ENCODE assay signal across 17 mouse cellular contexts in genomic region chr16:38294685-38295348, GRCm38 (mm10). TPM values are rescaled to one million over a fixed set of nuclear protein-coding genes. Genes with fewer than 3 reads are reported as not detected.
DNase-seq lines count a peak whose midpoint lies in the region; ATAC-seq and TF ChIP-seq lines count a peak whose summit lies in the region.
"Had no signal": no experiment of that assay in that cellular context is flagged by ENCODE, and none has a peak within 500 bp of the region (broad histone marks: within the 10 kb centered on the region; RNA-seq: fewer than 3 reads in every experiment).

Gene Nr1i2 (minus strand): TSS chr16:38294824.

- peaks cover 13% of the 10 kb centered on the region for H3K4me1 ChIP-seq in liver, adult 2 months (ENCODE audit: control insufficient read depth, insufficient read depth, low read length)
- peaks cover 8% of the 10 kb centered on the region; the same call in 1 of the 2 replicates for H3K4me1 ChIP-seq in kidney, adult 2 months (ENCODE audit: control insufficient read depth, insufficient read depth, low read length)
- H3K4me1 ChIP-seq in stomach, embryonic 14.5 days (ENCODE audit: control insufficient read depth, insufficient read depth, low read length), result no peaks in the 10 kb centered on the region
- no peaks in the 10 kb centered on the region for H3K4me1 ChIP-seq in midbrain, embryonic 11.5 days (ENCODE audit: control insufficient read depth, insufficient read depth, low read length)
- H3K4me1 ChIP-seq: embryonic facial prominence, embryonic 15.5 days had no signal

- no peaks in the 10 kb centered on the region for H3K36me3 ChIP-seq in liver, adult 2 months (ENCODE audit: control insufficient read depth, insufficient read depth, low read length)
- H3K36me3 ChIP-seq in kidney, adult 2 months (ENCODE audit: control insufficient read depth, insufficient read depth, low read length), result no peaks in the 10 kb centered on the region
- H3K36me3 ChIP-seq in stomach, embryonic 14.5 days (ENCODE audit: control insufficient read depth, insufficient read depth, low read length), result no peaks in the 10 kb centered on the region
- no peaks in the 10 kb centered on the region for H3K36me3 ChIP-seq in midbrain, embryonic 11.5 days (ENCODE audit: control insufficient read depth, insufficient read depth, low read length)
- H3K36me3 ChIP-seq: embryonic facial prominence, embryonic 15.5 days; heart, embryonic 15.5 days had no signal

- H3K9ac ChIP-seq in liver, adult 2 months (ENCODE audit: low read depth, low read length), result peak within 1 kb of the TSS; percentile 88
- no peak within 1 kb of the TSS for H3K9ac ChIP-seq in stomach, embryonic 14.5 days (replicated peaks; ENCODE audit: low read depth, low read length)
- H3K9ac ChIP-seq in midbrain, embryonic 11.5 days (ENCODE audit: low read length), result no peak within 1 kb of the TSS
- H3K9ac ChIP-seq: embryonic facial prominence, embryonic 15.5 days; heart, embryonic 15.5 days had no signal

- H3K27me3 ChIP-seq in liver, adult 2 months (ENCODE audit: control insufficient read depth, insufficient read depth, low read length), result no peaks in the 10 kb centered on the region
- no peaks in the 10 kb centered on the region for H3K27me3 ChIP-seq in kidney, adult 2 months (replicated peaks; ENCODE audit: control insufficient read depth, insufficient read depth, low read length)
- H3K27me3 ChIP-seq in stomach, embryonic 14.5 days (ENCODE audit: control insufficient read depth, insufficient read depth, low read length), result no peaks in the 10 kb centered on the region
- H3K27me3 ChIP-seq in midbrain, embryonic 11.5 days (ENCODE audit: control insufficient read depth, insufficient read depth, low read length), result no peaks in the 10 kb centered on the region
- H3K27me3 ChIP-seq: embryonic facial prominence, embryonic 15.5 days; heart, embryonic 15.5 days had no signal

- H3K27ac ChIP-seq in liver, adult 2 months (replicated peaks; ENCODE audit: insufficient read depth, low read depth, low read length), result peak within 1 kb of the TSS; percentile 100
- peak within 1 kb of the TSS; percentile 41; the same call in 1 of the 2 replicates for H3K27ac ChIP-seq in kidney, adult 2 months (ENCODE audit: insufficient read depth, low read depth, low read length)
- no peak within 1 kb of the TSS; the same call in 1 of the 2 replicates for H3K27ac ChIP-seq in stomach, embryonic 14.5 days (ENCODE audit: low read length)
- no peak within 1 kb of the TSS for H3K27ac ChIP-seq in midbrain, embryonic 11.5 days (ENCODE audit: low read depth, low read length)
- H3K27ac ChIP-seq: embryonic facial prominence, embryonic 15.5 days; heart, embryonic 15.5 days had no signal

- peak within 1 kb of the TSS; percentile 22; the same call in 1 of the 2 replicates for H3K4me2 ChIP-seq in stomach, embryonic 14.5 days (replicated peaks; ENCODE audit: low read depth, low read length)
- no peak within 1 kb of the TSS for H3K4me2 ChIP-seq in midbrain, embryonic 11.5 days
- H3K4me2 ChIP-seq: embryonic facial prominence, embryonic 15.5 days; heart, embryonic 15.5 days had no signal

- ATAC-seq in stomach, embryonic 14.5 days (ENCODE audit: insufficient number of reproducible peaks, insufficient read depth, low FRiP score, low read depth), result peak; percentile 83
- ATAC-seq in midbrain, embryonic 11.5 days (ENCODE audit: low FRiP score), result no peak
- ATAC-seq: forebrain, embryonic 14.5 days had no signal

- TF ChIP-seq POLR2A in liver, adult 2 months (IDR thresholded peaks at IDR 0.05; ENCODE audit: extremely low read depth, insufficient read depth, low read length), result peak; percentile 51; the same call in 1 of the 2 replicates
- no peak for TF ChIP-seq POLR2A in kidney, adult 2 months (IDR thresholded peaks at IDR 0.05; ENCODE audit: low read depth, low read length)

- no peak for TF ChIP-seq CTCF in liver, adult 2 months (IDR thresholded peaks at IDR 0.05; ENCODE audit: low read depth, low read length)
- no peak for TF ChIP-seq CTCF in kidney, adult 2 months (conservative IDR thresholded peaks at IDR 0.05; ENCODE audit: insufficient read depth, insufficient read length, low read depth, low read length)

- peaks cover 20% of the 10 kb centered on the region; the same call in 1 of the 2 replicates for H3K79me2 ChIP-seq in liver, adult 2 months (ENCODE audit: control insufficient read depth, insufficient read depth, low read length)

- H3K9me3 ChIP-seq in stomach, embryonic 14.5 days (ENCODE audit: control insufficient read depth, low read depth, low read length), result no peaks in the 10 kb centered on the region
- no peaks in the 10 kb centered on the region for H3K9me3 ChIP-seq in midbrain, embryonic 11.5 days (ENCODE audit: control insufficient read depth, low read length)
- H3K9me3 ChIP-seq: embryonic facial prominence, embryonic 15.5 days; heart, embryonic 15.5 days had no signal

- peak within 1 kb of the TSS; percentile 96 for H3K4me3 ChIP-seq in liver, adult 2 months (ENCODE audit: insufficient read depth, low read depth, low read length)
- peak within 1 kb of the TSS; percentile 32 for H3K4me3 ChIP-seq in kidney, adult 2 months (ENCODE audit: insufficient read depth, low read depth, low read length)
- peak within 1 kb of the TSS; percentile 12; the same call in 1 of the 2 replicates for H3K4me3 ChIP-seq in stomach, embryonic 14.5 days (ENCODE audit: low read depth, low read length)
- H3K4me3 ChIP-seq in midbrain, embryonic 11.5 days (ENCODE audit: low read depth, low read length), result no peak within 1 kb of the TSS
- H3K4me3 ChIP-seq: embryonic facial prominence, embryonic 15.5 days; heart, embryonic 15.5 days had no signal

- whole genome bisulfite sequencing in liver, adult 2 months, result 15% methylated on average over 7 of the region's 7 CpGs
- WGBS in kidney, adult 2 months, result 34% methylated on average over 7 of the region's 7 CpGs
- 20% methylated on average over 7 of the region's 7 CpGs for WGBS in large intestine, adult 2 months
- 58% methylated on average over 7 of the region's 7 CpGs for WGBS in stomach, embryonic 14.5 days
- WGBS in midbrain, embryonic 11.5 days, result 79% methylated on average over 7 of the region's 7 CpGs

- peak; percentile 93 for DNase-seq in liver, adult 2 months (ENCODE audit: extremely low read depth, low read depth, low spot score)
- DNase-seq in liver, result no peak
- DNase-seq in kidney, adult 2 months, result peak; percentile 73
- no peak for DNase-seq in large intestine, adult 2 months (ENCODE audit: low read depth, low spot score)
- no peak for DNase-seq in midbrain, embryonic 11.5 days (ENCODE audit: low spot score, missing footprints)
- DNase-seq in layer of hippocampus, adult 9-11 months, result no peak
- DNase-seq in thymus, postnatal 36 days, result no peak
- DNase-seq: B cell, adult 2 months had no signal

RNA-seq across cellular contexts. Expression of gene Nr1i2, which starts in this region (rescaled TPM):
- total RNA-seq in liver, adult 2 months (2014; rRNA removed), result 72.3 TPM in 2 replicates
- 45.8 and 53.6 TPM in 2 replicates for polyA plus RNA-seq in liver, adult 2 months (2012; rRNA removed)
- polyA plus RNA-seq in kidney, adult 2 months (2012; rRNA removed), result 9.0 and 9.1 TPM in 2 replicates
- 44.9 and 61.9 TPM in 2 replicates for polyA plus RNA-seq in large intestine, adult 2 months (2012; rRNA removed)
- polyA plus RNA-seq in stomach, embryonic 14.5 days (2014; fragmentation: Nextera tagmentation; extraction: Ambion mirVana), result 2.6 and 4.1 TPM in 2 replicates
- not detected in 2 replicates for polyA plus RNA-seq in midbrain, embryonic 11.5 days (2014; fragmentation: Nextera tagmentation; extraction: Ambion mirVana)
- total RNA-seq: granulocyte monocyte progenitor cell, adult 5-6 weeks had no signal
- polyA plus RNA-seq: adrenal gland, adult 2 months; embryonic facial prominence, embryonic 15.5 days; forebrain, embryonic 14.5 days; heart, embryonic 15.5 days; hindbrain, embryonic 11.5 days; limb, embryonic 11.5 days; midbrain, embryonic 14.5 days had no signal

Comparison
In these comparisons a context has a peak if more than half of its experiments do, and no peak if none do; other contexts are left out.
1. DNase-seq: peak in liver, adult 2 months (single experiment) and kidney, adult 2 months (single experiment); none in liver (single experiment), large intestine, adult 2 months (single experiment), midbrain, embryonic 11.5 days (single experiment), layer of hippocampus, adult 9-11 months (single experiment) and thymus, postnatal 36 days (0 of 2).
2. H3K27ac ChIP-seq: peak in liver, adult 2 months (single experiment) and kidney, adult 2 months (single experiment); none in stomach, embryonic 14.5 days (single experiment) and midbrain, embryonic 11.5 days (single experiment).